Mouse (Mus musculus): ENCODE measurements around the gene Tead4. TPM values are rescaled to one million over a fixed set of nuclear protein-coding genes. Genes with fewer than 3 reads are reported as not detected.
A peak's percentile ranks its signal among the peaks of the same experiment; 100 is the strongest.
"Not testable (repeated sequence)": the region's sequence is repeated elsewhere in the genome, so short reads cannot be mapped to it uniquely, and the experiment has no call there.

The Tead4 gene
- polyA plus RNA-seq, 1 experiment from 2014 or later: 0.95 TPM

- H3K4me1 ChIP-seq (replicated peaks; ENCODE audit: control insufficient read depth, insufficient read depth, low read length): no peaks in the 10 kb centered on the region
- no peak overlapping the region for H3K4me2 ChIP-seq
- DNase-seq (ENCODE audit: low spot score): no peak
- ATAC-seq (replicated peaks; ENCODE audit: low FRiP score): no peak
- no peaks in the 10 kb centered on the region for H3K36me3 ChIP-seq (ENCODE audit: control insufficient read depth, insufficient read depth, low read length)
- H3K4me3 ChIP-seq (ENCODE audit: low read depth, low read length): no peak overlapping the region
- H3K9ac ChIP-seq (ENCODE audit: low read depth, low read length): no peak overlapping the region
- WGBS: 68% methylated on average over 4 of the region's 4 CpGs
- H3K9me3 ChIP-seq (ENCODE audit: control insufficient read depth, low read length): no peaks in the 10 kb centered on the region
- H3K27ac ChIP-seq (ENCODE audit: low read depth, low read length): no peak overlapping the region
- no peaks in the 10 kb centered on the region for H3K27me3 ChIP-seq (replicated peaks; ENCODE audit: control insufficient read depth, insufficient read depth, low read length)
These were observed 75.4 kb downstream of the Tead4 start for GRCm38 (mm10) chr6:128225009-128225845.

GRCm38 (mm10) chr6:128223159-128223558 is 77.5 kb downstream of the Tead4 start:
- ATAC-seq (replicated peaks; ENCODE audit: low FRiP score): no peak
- Histone ChIP-seq H3K9me3 (ENCODE audit: control insufficient read depth, low read length) (no peaks in the 10 kb centered on the region), H3K27me3 (replicated peaks; ENCODE audit: control insufficient read depth, insufficient read depth, low read length) (no peaks in the 10 kb centered on the region), H3K9ac (ENCODE audit: low read depth, low read length) (no peak overlapping the region), H3K27ac (ENCODE audit: low read depth, low read length) (no peak overlapping the region), H3K4me2 (no peak overlapping the region), H3K4me1 (replicated peaks; ENCODE audit: control insufficient read depth, insufficient read depth, low read length) (no peaks in the 10 kb centered on the region), H3K36me3 (ENCODE audit: control insufficient read depth, insufficient read depth, low read length) (no peaks in the 10 kb centered on the region), H3K4me3 (ENCODE audit: low read depth, low read length) (no peak overlapping the region)
- no peak for DNase-seq (ENCODE audit: low spot score)

- H3K36me3 ChIP-seq (ENCODE audit: control insufficient read depth, insufficient read depth, low read length); H3K9ac ChIP-seq (ENCODE audit: low read depth, low read length); H3K4me1 ChIP-seq (replicated peaks; ENCODE audit: control insufficient read depth, insufficient read depth, low read length); DNase-seq (ENCODE audit: low spot score); ATAC-seq (replicated peaks; ENCODE audit: low FRiP score); H3K9me3 ChIP-seq (ENCODE audit: control insufficient read depth, low read length); H3K27ac ChIP-seq (ENCODE audit: low read depth, low read length); H3K4me3 ChIP-seq (ENCODE audit: low read depth, low read length); H3K27me3 ChIP-seq (replicated peaks; ENCODE audit: control insufficient read depth, insufficient read depth, low read length); H3K4me2 ChIP-seq: not testable (repeated sequence)
- WGBS: 84% methylated on average over 4 of the region's 4 CpGs
These were observed 85.6 kb downstream of the Tead4 start for GRCm38 (mm10) chr6:128215004-128215403.

- not testable (repeated sequence) for H3K9me3 ChIP-seq (ENCODE audit: control insufficient read depth, low read length); ATAC-seq (replicated peaks; ENCODE audit: low FRiP score); H3K27me3 ChIP-seq (replicated peaks; ENCODE audit: control insufficient read depth, insufficient read depth, low read length); H3K36me3 ChIP-seq (ENCODE audit: control insufficient read depth, insufficient read depth, low read length); H3K27ac ChIP-seq (ENCODE audit: low read depth, low read length); H3K4me3 ChIP-seq (ENCODE audit: low read depth, low read length); DNase-seq (ENCODE audit: low spot score); H3K4me2 ChIP-seq; H3K9ac ChIP-seq (ENCODE audit: low read depth, low read length); H3K4me1 ChIP-seq (replicated peaks; ENCODE audit: control insufficient read depth, insufficient read depth, low read length)
- WGBS: 93% methylated on average over 1 of the region's 1 CpGs
These were observed 91.4 kb downstream of the Tead4 start for GRCm38 (mm10) chr6:128209199-128209598.

GRCm38 (mm10) chr6:128208491-128209170 is 92.0 kb downstream of the Tead4 start:
- Histone ChIP-seq H3K9ac (ENCODE audit: low read depth, low read length) (no peak overlapping the region), H3K4me3 (ENCODE audit: low read depth, low read length) (no peak overlapping the region), H3K27ac (ENCODE audit: low read depth, low read length) (no peak overlapping the region), H3K27me3 (replicated peaks; ENCODE audit: control insufficient read depth, insufficient read depth, low read length) (no peaks in the 10 kb centered on the region), H3K9me3 (ENCODE audit: control insufficient read depth, low read length) (no peaks in the 10 kb centered on the region), H3K4me1 (replicated peaks; ENCODE audit: control insufficient read depth, insufficient read depth, low read length) (no peaks in the 10 kb centered on the region), H3K4me2 (no peak overlapping the region), H3K36me3 (ENCODE audit: control insufficient read depth, insufficient read depth, low read length) (no peaks in the 10 kb centered on the region)
- no peak for ATAC-seq (replicated peaks; ENCODE audit: low FRiP score)
- WGBS: 83% methylated on average over 8 of the region's 8 CpGs
- DNase-seq (ENCODE audit: low spot score): no peak

GRCm38 (mm10) chr6:128203557-128203956 is 97.1 kb downstream of the Tead4 start:
- Histone ChIP-seq H3K36me3 (ENCODE audit: control insufficient read depth, insufficient read depth, low read length) (no peaks in the 10 kb centered on the region), H3K27me3 (replicated peaks; ENCODE audit: control insufficient read depth, insufficient read depth, low read length) (no peaks in the 10 kb centered on the region), H3K4me1 (replicated peaks; ENCODE audit: control insufficient read depth, insufficient read depth, low read length) (0 out of 2 replicates have a peak, but pooled peaks cover 2% of the 10 kb centered on the region), H3K9me3 (ENCODE audit: control insufficient read depth, low read length) (no peaks in the 10 kb centered on the region), H3K9ac (ENCODE audit: low read depth, low read length) (no peak overlapping the region), H3K27ac (ENCODE audit: low read depth, low read length) (no peak overlapping the region), H3K4me2 (no peak overlapping the region), H3K4me3 (ENCODE audit: low read depth, low read length) (no peak overlapping the region)
- ATAC-seq (replicated peaks; ENCODE audit: low FRiP score): no peak
- WGBS: 85% methylated on average over 1 of the region's 1 CpGs
- no peak for DNase-seq (ENCODE audit: low spot score)

- peak; percentile 44 for DNase-seq (ENCODE audit: low spot score)
- Histone ChIP-seq H3K36me3 (ENCODE audit: control insufficient read depth, insufficient read depth, low read length) (no peaks in the 10 kb centered on the region), H3K9me3 (ENCODE audit: control insufficient read depth, low read length) (no peaks in the 10 kb centered on the region), H3K4me1 (replicated peaks; ENCODE audit: control insufficient read depth, insufficient read depth, low read length) (0 out of 2 replicates have a peak, but pooled peaks cover 2% of the 10 kb centered on the region), H3K27ac (ENCODE audit: low read depth, low read length) (peak overlapping the region; percentile 32; the same call in 1 of the 2 replicates), H3K4me2 (peak overlapping the region; percentile 91), H3K27me3 (replicated peaks; ENCODE audit: control insufficient read depth, insufficient read depth, low read length) (no peaks in the 10 kb centered on the region), H3K9ac (ENCODE audit: low read depth, low read length) (peak overlapping the region; percentile 63), H3K4me3 (ENCODE audit: low read depth, low read length) (peak overlapping the region; percentile 54)
- ATAC-seq (replicated peaks; ENCODE audit: low FRiP score): peak; percentile 30
- WGBS: 1% methylated on average over 20 of the region's 20 CpGs
These were observed 99.6 kb downstream of the Tead4 start for GRCm38 (mm10) chr6:128200847-128201640.

GRCm38 (mm10) chr6:128200116-128200846 is 100.3 kb downstream of the Tead4 start:
- no peaks in the 10 kb centered on the region for H3K36me3 ChIP-seq (ENCODE audit: control insufficient read depth, insufficient read depth, low read length)
- H3K27me3 ChIP-seq (replicated peaks; ENCODE audit: control insufficient read depth, insufficient read depth, low read length): no peaks in the 10 kb centered on the region
- WGBS: under 1% methylated on average over 54 of the region's 54 CpGs
- H3K27ac ChIP-seq (ENCODE audit: low read depth, low read length): no peak overlapping the region
- H3K4me3 ChIP-seq (ENCODE audit: low read depth, low read length): peak overlapping the region; percentile 54
- 0 out of 2 replicates have a peak, but pooled peaks cover 2% of the 10 kb centered on the region for H3K4me1 ChIP-seq (replicated peaks; ENCODE audit: control insufficient read depth, insufficient read depth, low read length)
- ATAC-seq (replicated peaks; ENCODE audit: low FRiP score) (peak; percentile 99), DNase-seq (ENCODE audit: low spot score) (peak; percentile 99)
- H3K9ac ChIP-seq (ENCODE audit: low read depth, low read length): peak overlapping the region; percentile 63
- no peaks in the 10 kb centered on the region for H3K9me3 ChIP-seq (ENCODE audit: control insufficient read depth, low read length)
- H3K4me2 ChIP-seq: peak overlapping the region; percentile 91

Measured in liver, embryonic 11.5 days (tissue).